Mouse (Mus musculus): ENCODE measurements around the gene 4933402D24Rik. TPM values are rescaled to one million over a fixed set of nuclear protein-coding genes. Genes with fewer than 3 reads are reported as not detected.
A peak's percentile ranks its signal among the peaks of the same experiment; 100 is the strongest.

Gene 4933402D24Rik
- polyA plus RNA-seq, 1 experiment from 2014 or later = not detected

DNA sequence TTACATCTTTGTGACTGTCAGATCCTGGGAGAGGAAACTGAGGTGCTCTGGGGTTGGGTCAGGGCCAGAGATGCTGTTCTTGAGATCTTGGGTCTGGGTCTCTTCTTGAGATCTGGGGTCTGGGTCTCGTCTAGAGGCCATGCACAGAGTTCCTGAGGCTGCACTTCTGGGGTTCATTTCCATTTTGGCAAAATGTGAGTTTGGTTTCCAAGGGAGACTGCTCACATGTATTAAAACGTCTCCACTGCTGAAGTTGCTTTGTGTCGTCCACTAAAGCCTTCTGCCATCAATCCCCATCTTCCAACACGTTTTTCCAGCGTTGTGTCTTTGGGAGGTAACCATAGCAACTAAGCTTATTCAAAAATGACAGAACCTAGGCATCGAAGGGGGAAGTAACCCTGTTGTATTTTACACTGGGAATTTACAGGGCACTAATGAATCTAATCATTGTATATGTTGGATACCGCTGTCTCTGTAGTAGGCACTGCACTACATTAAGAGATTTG, 5.1 kb downstream of the 4933402D24Rik start:
- Histone ChIP-seq H3K4me2 (ENCODE audit: low read depth, low read length) (no peak overlapping the region), H3K4me1 (ENCODE audit: control insufficient read depth, insufficient read depth, low read length) (peaks cover 5% of the 10 kb centered on the region; the same call in 1 of the 2 replicates), H3K9me3 (replicated peaks; ENCODE audit: control insufficient read depth, low read length) (no peaks in the 10 kb centered on the region), H3K27ac (ENCODE audit: low read length) (peak overlapping the region; percentile 9; the same call in 1 of the 2 replicates), H3K27me3 (ENCODE audit: control insufficient read depth, insufficient read depth, low read length) (no peaks in the 10 kb centered on the region), H3K36me3 (ENCODE audit: control insufficient read depth, insufficient read depth) (no peaks in the 10 kb centered on the region), H3K4me3 (ENCODE audit: low read length) (no peak overlapping the region), H3K9ac (ENCODE audit: low read length) (no peak overlapping the region)
- WGBS = 52% methylated on average over 7 of the region's 7 CpGs
- ATAC-seq (replicated peaks; ENCODE audit: extremely low read depth, insufficient read depth, low FRiP score) = no peak

DNA sequence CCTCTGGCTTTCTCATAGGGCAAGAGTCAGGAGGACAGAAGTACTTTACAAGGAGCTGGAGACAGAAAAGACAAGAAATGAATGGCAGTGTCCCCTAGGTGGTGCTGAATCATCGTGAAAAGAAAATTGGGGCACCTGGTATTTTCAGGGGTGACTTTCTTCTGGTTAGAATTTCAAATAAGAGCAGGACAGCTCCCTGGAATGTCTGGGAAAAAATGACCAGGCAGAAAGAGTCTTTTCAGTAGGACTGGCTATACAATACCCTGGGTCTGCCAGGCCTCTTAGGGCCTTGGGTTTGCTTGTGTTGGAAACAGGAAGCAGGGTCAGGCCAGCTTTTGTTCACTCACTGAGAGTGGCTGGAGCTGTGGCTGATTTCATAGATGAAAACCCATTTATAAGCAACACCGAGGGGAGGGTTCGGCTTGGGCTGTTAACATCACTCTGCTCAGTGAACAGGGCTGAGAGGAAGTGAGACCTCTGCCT, 5.8 kb downstream of the 4933402D24Rik start:
- Histone ChIP-seq H3K4me2 (ENCODE audit: low read depth, low read length) (no peak overlapping the region), H3K36me3 (ENCODE audit: control insufficient read depth, insufficient read depth) (no peaks in the 10 kb centered on the region), H3K4me1 (ENCODE audit: control insufficient read depth, insufficient read depth, low read length) (peaks cover 3% of the 10 kb centered on the region; the same call in 1 of the 2 replicates), H3K27ac (ENCODE audit: low read length) (peak overlapping the region; percentile 9; the same call in 1 of the 2 replicates), H3K4me3 (ENCODE audit: low read length) (no peak overlapping the region), H3K27me3 (ENCODE audit: control insufficient read depth, insufficient read depth, low read length) (no peaks in the 10 kb centered on the region), H3K9ac (ENCODE audit: low read length) (no peak overlapping the region), H3K9me3 (replicated peaks; ENCODE audit: control insufficient read depth, low read length) (no peaks in the 10 kb centered on the region)
- 41% methylated on average over 3 of the region's 3 CpGs for WGBS
- peak; percentile 52; the same call in 1 of the 2 replicates for ATAC-seq (replicated peaks; ENCODE audit: extremely low read depth, insufficient read depth, low FRiP score)

DNA sequence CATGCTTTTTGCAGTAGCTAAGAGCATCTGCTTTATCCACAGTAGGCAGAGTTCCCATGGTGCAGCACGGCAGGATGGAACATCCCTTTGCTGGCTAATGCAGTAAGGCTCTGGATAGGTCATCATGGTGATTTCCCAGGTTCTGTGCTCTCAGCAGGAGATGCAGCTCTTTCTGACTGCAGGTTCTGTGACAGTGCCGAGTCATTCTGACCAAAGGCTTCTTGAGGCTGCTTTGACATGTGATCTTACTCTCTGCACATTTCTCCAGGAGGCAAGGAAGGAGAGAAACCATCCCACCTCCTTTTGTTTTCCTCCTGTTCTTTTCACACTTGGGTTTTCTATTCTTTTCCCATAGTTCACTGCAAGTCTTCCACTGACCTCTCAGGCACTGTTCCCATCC, 13.1 kb downstream of the 4933402D24Rik start:
- no peaks in the 10 kb centered on the region for H3K9me3 ChIP-seq (replicated peaks; ENCODE audit: control insufficient read depth, low read length)
- H3K27ac ChIP-seq (ENCODE audit: low read length) = no peak overlapping the region
- ATAC-seq (replicated peaks; ENCODE audit: extremely low read depth, insufficient read depth, low FRiP score) = no peak
- no peak overlapping the region for H3K4me2 ChIP-seq (ENCODE audit: low read depth, low read length)
- H3K27me3 ChIP-seq (ENCODE audit: control insufficient read depth, insufficient read depth, low read length) = no peaks in the 10 kb centered on the region
- H3K4me3 ChIP-seq (ENCODE audit: low read length) = no peak overlapping the region
- no peaks in the 10 kb centered on the region for H3K4me1 ChIP-seq (ENCODE audit: control insufficient read depth, insufficient read depth, low read length)
- 59% methylated on average over 2 of the region's 2 CpGs for WGBS
- H3K9ac ChIP-seq (ENCODE audit: low read length) = no peak overlapping the region
- peaks cover 16% of the 10 kb centered on the region for H3K36me3 ChIP-seq (ENCODE audit: control insufficient read depth, insufficient read depth)

DNA sequence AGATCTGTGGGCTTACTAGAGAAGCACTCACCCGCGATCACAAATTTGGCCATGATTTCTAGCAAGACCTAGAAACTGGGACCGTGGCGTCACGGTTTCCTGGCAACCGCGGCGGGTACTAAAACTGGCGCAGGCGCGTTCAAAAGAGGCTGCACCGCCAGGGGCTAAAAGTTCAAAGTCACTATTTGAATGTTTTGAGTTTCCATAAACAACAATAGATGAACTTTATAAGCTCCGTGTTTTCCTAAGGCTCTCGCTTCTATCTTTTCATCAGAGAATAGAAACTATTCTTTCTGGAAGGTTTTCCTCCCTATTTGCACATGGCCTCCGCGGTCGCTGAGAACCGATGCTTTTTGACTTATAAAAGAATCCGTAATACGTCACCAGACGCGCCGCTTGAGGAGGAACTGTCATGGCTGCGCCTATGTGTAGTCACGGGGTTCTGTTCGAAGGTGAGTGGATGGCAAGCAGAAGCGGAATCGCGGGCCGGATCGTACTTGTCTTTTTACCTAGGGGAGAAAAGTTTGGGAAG, 38.8 kb downstream of the 4933402D24Rik start, which contains the start of the genes Mdh1b and Fastkd2:
TSS of gene Mdh1b (minus strand) at position 79 of the 532 bp plus-strand sequence.
TSS of gene Fastkd2 (plus strand) at position 375 of the 532 bp plus-strand sequence.
- Histone ChIP-seq H3K27ac (ENCODE audit: low read length) (no peak within 1 kb of the TSS), H3K36me3 (ENCODE audit: control insufficient read depth, insufficient read depth) (no peaks in the 10 kb centered on the region), H3K9me3 (replicated peaks; ENCODE audit: control insufficient read depth, low read length) (no peaks in the 10 kb centered on the region), H3K27me3 (ENCODE audit: control insufficient read depth, insufficient read depth, low read length) (no peaks in the 10 kb centered on the region), H3K4me3 (ENCODE audit: low read length) (peak within 1 kb of the TSS; percentile 78), H3K4me2 (ENCODE audit: low read depth, low read length) (peak within 1 kb of the TSS; percentile 83), H3K9ac (ENCODE audit: low read length) (peak within 1 kb of the TSS; percentile 82), H3K4me1 (ENCODE audit: control insufficient read depth, insufficient read depth, low read length) (peaks cover 12% of the 10 kb centered on the region)
- peak; percentile 93 for ATAC-seq (replicated peaks; ENCODE audit: extremely low read depth, insufficient read depth, low FRiP score)
- under 1% methylated on average over 31 of the region's 31 CpGs for WGBS

DNA sequence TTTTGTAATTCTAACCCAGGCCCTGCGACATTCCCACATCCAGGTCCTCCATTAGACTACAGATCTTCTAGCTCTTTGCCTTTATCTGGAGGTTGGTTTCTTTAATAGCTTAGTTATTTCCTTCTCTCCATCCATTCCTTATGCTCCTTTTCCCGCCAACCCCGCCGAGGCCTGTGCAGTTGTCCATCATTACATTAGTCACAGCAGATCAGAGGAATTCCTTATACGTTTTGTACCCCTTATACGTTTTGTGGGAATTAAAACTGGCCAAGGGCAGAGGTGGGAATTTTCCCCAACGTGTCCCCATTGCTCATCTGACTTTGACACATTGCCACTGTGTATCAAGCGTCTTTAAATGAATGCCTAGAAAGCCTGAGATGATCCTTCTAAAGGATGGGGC, 39.3 kb downstream of the 4933402D24Rik start:
- Histone ChIP-seq H3K9ac (ENCODE audit: low read length) (peak overlapping the region; percentile 82), H3K27ac (ENCODE audit: low read length) (no peak overlapping the region), H3K4me2 (ENCODE audit: low read depth, low read length) (peak overlapping the region; percentile 83), H3K4me1 (ENCODE audit: control insufficient read depth, insufficient read depth, low read length) (peaks cover 12% of the 10 kb centered on the region), H3K27me3 (ENCODE audit: control insufficient read depth, insufficient read depth, low read length) (no peaks in the 10 kb centered on the region), H3K4me3 (ENCODE audit: low read length) (peak overlapping the region; percentile 78), H3K36me3 (ENCODE audit: control insufficient read depth, insufficient read depth) (no peaks in the 10 kb centered on the region), H3K9me3 (replicated peaks; ENCODE audit: control insufficient read depth, low read length) (no peaks in the 10 kb centered on the region)
- no peak for ATAC-seq (replicated peaks; ENCODE audit: extremely low read depth, insufficient read depth, low FRiP score)
- 45% methylated on average over 8 of the region's 8 CpGs for WGBS

DNA sequence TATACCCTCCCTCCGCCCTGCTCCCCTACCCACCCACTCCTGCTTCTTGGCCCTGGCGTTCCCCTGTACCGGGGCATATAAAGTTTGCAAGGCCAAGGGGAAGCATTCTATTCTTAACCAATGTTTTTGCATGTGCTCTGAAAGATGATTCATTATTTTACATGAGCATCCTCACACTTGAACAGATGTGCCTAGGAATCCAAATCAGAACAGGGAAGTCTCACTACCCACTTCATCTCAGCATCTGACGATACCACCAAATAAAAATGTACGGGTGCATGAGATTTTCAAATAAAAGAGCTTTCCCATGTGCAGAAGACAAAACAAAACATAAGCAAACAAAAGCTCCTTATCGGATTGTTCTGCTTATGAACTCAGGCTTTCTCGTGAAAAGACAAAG, 48.9 kb downstream of the 4933402D24Rik start:
- no peaks in the 10 kb centered on the region for H3K9me3 ChIP-seq (replicated peaks; ENCODE audit: control insufficient read depth, low read length)

DNA sequence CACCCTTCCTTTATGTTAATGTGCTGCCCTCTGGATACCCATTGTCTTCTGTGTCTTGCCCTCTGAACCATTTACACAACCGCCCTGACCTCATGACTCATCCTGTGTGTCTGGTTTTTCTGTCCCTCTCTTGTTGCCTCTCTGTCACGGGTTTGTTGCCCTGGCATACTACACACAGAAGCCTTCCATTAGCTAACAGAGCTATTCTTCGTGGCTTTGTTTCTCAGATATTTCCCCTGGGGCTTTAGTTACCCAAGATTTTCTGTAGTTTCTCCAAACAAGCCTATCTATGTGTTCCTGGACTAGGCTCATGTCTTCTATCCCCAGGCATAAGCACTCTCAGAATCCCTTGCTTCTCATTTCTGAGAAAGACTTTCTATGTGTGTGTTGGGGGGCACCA, 60.2 kb downstream of the 4933402D24Rik start:
- Histone ChIP-seq H3K4me3 (ENCODE audit: low read length) (no peak overlapping the region), H3K4me2 (ENCODE audit: low read depth, low read length) (no peak overlapping the region), H3K36me3 (ENCODE audit: control insufficient read depth, insufficient read depth) (no peaks in the 10 kb centered on the region), H3K27me3 (ENCODE audit: control insufficient read depth, insufficient read depth, low read length) (no peaks in the 10 kb centered on the region), H3K27ac (ENCODE audit: low read length) (no peak overlapping the region), H3K9ac (ENCODE audit: low read length) (no peak overlapping the region), H3K9me3 (replicated peaks; ENCODE audit: control insufficient read depth, low read length) (no peaks in the 10 kb centered on the region), H3K4me1 (ENCODE audit: control insufficient read depth, insufficient read depth, low read length) (no peaks in the 10 kb centered on the region)
- 63% methylated on average over 3 of the region's 3 CpGs for WGBS
- no peak for ATAC-seq (replicated peaks; ENCODE audit: extremely low read depth, insufficient read depth, low FRiP score)

More for the DNA sequence above, 48.9 kb downstream of the 4933402D24Rik start:
- Histone ChIP-seq H3K27ac (ENCODE audit: low read length) (no peak overlapping the region), H3K9ac (ENCODE audit: low read length) (no peak overlapping the region), H3K4me3 (ENCODE audit: low read length) (no peak overlapping the region), H3K27me3 (ENCODE audit: control insufficient read depth, insufficient read depth, low read length) (peaks cover 3% of the 10 kb centered on the region; the same call in 1 of the 2 replicates), H3K36me3 (ENCODE audit: control insufficient read depth, insufficient read depth) (no peaks in the 10 kb centered on the region), H3K4me2 (ENCODE audit: low read depth, low read length) (no peak overlapping the region), H3K4me1 (ENCODE audit: control insufficient read depth, insufficient read depth, low read length) (no peaks in the 10 kb centered on the region)
- WGBS = 72% methylated on average over 7 of the region's 7 CpGs
- ATAC-seq (replicated peaks; ENCODE audit: extremely low read depth, insufficient read depth, low FRiP score) = no peak

DNA sequence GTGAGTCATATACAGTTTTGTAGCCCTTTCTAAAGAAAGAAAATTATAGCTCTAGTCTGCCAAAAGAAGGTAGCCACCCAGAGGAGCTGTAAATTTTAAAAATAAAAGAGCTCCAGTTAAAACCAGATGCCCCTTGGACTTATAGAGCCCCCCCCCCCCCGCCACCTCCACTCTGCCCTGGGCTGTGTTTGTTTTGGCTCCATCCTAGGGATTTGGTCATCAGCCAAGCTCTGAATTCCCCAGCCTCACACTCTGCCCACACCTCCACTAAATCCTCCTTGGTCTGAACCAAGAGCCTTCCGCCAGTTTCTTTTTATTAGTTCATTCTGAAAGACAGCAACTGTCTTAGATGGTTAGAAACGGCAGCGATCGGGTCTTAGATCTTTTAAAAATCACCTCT, 63.3 kb downstream of the 4933402D24Rik start:
- Histone ChIP-seq H3K27me3 (ENCODE audit: control insufficient read depth, insufficient read depth, low read length) (no peaks in the 10 kb centered on the region), H3K27ac (ENCODE audit: low read length) (no peak overlapping the region), H3K36me3 (ENCODE audit: control insufficient read depth, insufficient read depth) (no peaks in the 10 kb centered on the region), H3K9ac (ENCODE audit: low read length) (no peak overlapping the region), H3K4me2 (ENCODE audit: low read depth, low read length) (no peak overlapping the region), H3K4me3 (ENCODE audit: low read length) (no peak overlapping the region), H3K4me1 (ENCODE audit: control insufficient read depth, insufficient read depth, low read length) (no peaks in the 10 kb centered on the region), H3K9me3 (replicated peaks; ENCODE audit: control insufficient read depth, low read length) (no peaks in the 10 kb centered on the region)
- 51% methylated on average over 5 of the region's 5 CpGs for WGBS
- no peak for ATAC-seq (replicated peaks; ENCODE audit: extremely low read depth, insufficient read depth, low FRiP score)

All from heart, embryonic 16.5 days (tissue).